Mouse (Mus musculus) hindbrain, embryonic 16.5 days (tissue): Measurements from ENCODE around the gene 4930412O13Rik. TPM values are rescaled to one million over a fixed set of nuclear protein-coding genes. Genes with fewer than 3 reads are reported as not detected.

Source experiments
- ATAC-seq: fragments of 200-750 bp; cut with Nextera tagmentation; 2 replicates; pipeline ENCODE4 v1.8.0; 2017; ENCODE audit warnings: moderate TSS enrichment, moderate library complexity
- H3K27ac ChIP-seq: fragments of 300-500 bp; sonication (generic); 2 replicates; pipeline ENCODE4 v1.5.1; 2014; ENCODE audit warnings: low read depth, mild to moderate bottlenecking, control low read depth, low read length, moderate library complexity
- H3K27me3 ChIP-seq: fragments of 300-500 bp; sonication (generic); replicated peaks from 2 replicates; pipeline ENCODE4 v1.6.1; 2014; ENCODE audit warnings: low read length; ENCODE audit not compliant: control insufficient read depth, insufficient read depth
- H3K36me3 ChIP-seq: fragments of 300-500 bp; sonication (generic); 2 replicates; pipeline ENCODE4 v1.6.1; 2014; ENCODE audit warnings: mild to moderate bottlenecking, low read length, moderate library complexity, mixed read lengths; ENCODE audit not compliant: control insufficient read depth, insufficient read depth
- H3K4me1 ChIP-seq: fragments of 300-500 bp; sonication (generic); 2 replicates; pipeline ENCODE4 v1.6.1; 2014; ENCODE audit warnings: low read depth, low read length; ENCODE audit not compliant: control insufficient read depth, insufficient read depth
- H3K4me2 ChIP-seq: fragments of 300-500 bp; sonication (generic); 2 replicates; pipeline ENCODE4 v1.6.1; 2014; ENCODE audit warnings: mild to moderate bottlenecking, low read length, control low read depth, moderate library complexity
- H3K4me3 ChIP-seq: fragments of 300-500 bp; sonication (generic); 2 replicates; pipeline ENCODE4 v1.5.1; 2014; ENCODE audit warnings: mild to moderate bottlenecking, low read length, control low read depth, moderate library complexity
- H3K9ac ChIP-seq: fragments of 300-500 bp; sonication (generic); 2 replicates; pipeline ENCODE4 v1.6.1; 2014; ENCODE audit warnings: low read depth, mild to moderate bottlenecking, control low read depth, low read length, moderate library complexity
- H3K9me3 ChIP-seq: fragments of 300-500 bp; sonication (generic); 2 replicates; pipeline ENCODE4 v1.6.1; 2014; ENCODE audit warnings: mild to moderate bottlenecking, low read length, moderate library complexity; ENCODE audit not compliant: control insufficient read depth
- WGBS: fragments of 180-500 bp; shearing (Covaris S2); extraction: QIAGEN DNeasy Blood & Tissue Kit; methylation state at CpG from one replicate; pipeline ENCODE4 v1.1.7; 2014; 5-methylcytosine and 5-hydroxymethylcytosine counted together
- polyA plus RNA-seq: library from polyadenylated mRNA; unstranded; fragments of >200 nt; fragmentation: Nextera tagmentation; extraction: Ambion mirVana; gene quantifications from 2 replicates; pipeline ENCODE4 v1.2.1, GENCODE M21; 2015

The 4930412O13Rik gene
- polyA plus RNA-seq, 1 experiment from 2014 or later = 0.28 TPM

- Histone ChIP-seq H3K27me3 (no peaks in the 10 kb centered on the region), H3K27ac (no peak overlapping the region), H3K4me1 (no peaks in the 10 kb centered on the region), H3K9me3 (no peaks in the 10 kb centered on the region), H3K9ac (no peak overlapping the region), H3K36me3 (peaks cover 3% of the 10 kb centered on the region; the same call in 1 of the 2 replicates), H3K4me2 (no peak overlapping the region), H3K4me3 (no peak overlapping the region)
- 90% methylated on average over 9 of the region's 9 CpGs for WGBS
- ATAC-seq = no peak
Measured at GRCm38 (mm10) chr2:9917602-9918001, 36.5 kb downstream of the 4930412O13Rik start.

DNA sequence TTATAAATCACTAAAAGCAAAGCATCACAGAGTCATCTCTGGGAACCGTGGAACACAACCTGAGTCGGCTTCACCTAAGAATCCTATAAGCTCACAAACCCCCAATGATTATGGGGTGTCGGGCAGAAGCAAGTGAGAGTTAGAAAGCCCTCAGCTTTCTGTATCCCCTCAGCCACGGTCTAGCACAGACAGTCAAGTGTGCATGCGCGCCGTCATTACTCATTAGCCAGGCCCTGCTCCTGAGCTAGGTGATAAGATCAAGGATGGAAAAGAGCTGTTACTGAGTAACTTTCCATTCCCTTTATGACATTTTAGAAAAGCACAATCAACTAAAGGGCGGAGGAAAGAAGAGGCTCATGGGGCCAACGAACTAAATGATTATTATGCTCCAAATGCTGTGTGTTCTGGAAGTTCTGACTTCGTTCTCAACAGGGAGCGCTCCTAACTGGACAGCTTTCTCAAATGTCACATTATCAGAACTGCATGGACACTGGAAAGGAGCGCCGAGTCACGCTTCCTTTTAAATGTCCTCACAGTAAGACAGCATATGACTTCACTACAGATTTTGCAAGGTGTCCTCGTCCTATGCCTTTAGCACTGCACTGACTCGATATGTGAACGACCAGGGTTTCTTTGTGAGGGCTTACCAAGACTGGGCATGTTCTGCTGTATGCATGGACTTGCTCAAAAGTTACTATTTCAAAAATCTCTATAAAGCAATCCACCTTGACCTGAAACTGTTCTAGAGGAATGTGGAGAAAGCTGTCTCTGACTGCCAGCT lies 37.8 kb downstream of the 4930412O13Rik start:
- Histone ChIP-seq H3K4me1 (no peaks in the 10 kb centered on the region), H3K36me3 (peaks cover 3% of the 10 kb centered on the region; the same call in 1 of the 2 replicates), H3K27me3 (no peaks in the 10 kb centered on the region), H3K4me3 (no peak overlapping the region), H3K9me3 (no peaks in the 10 kb centered on the region), H3K9ac (no peak overlapping the region), H3K27ac (no peak overlapping the region), H3K4me2 (no peak overlapping the region)
- 89% methylated on average over 17 of the region's 17 CpGs for WGBS
- no peak for ATAC-seq

DNA sequence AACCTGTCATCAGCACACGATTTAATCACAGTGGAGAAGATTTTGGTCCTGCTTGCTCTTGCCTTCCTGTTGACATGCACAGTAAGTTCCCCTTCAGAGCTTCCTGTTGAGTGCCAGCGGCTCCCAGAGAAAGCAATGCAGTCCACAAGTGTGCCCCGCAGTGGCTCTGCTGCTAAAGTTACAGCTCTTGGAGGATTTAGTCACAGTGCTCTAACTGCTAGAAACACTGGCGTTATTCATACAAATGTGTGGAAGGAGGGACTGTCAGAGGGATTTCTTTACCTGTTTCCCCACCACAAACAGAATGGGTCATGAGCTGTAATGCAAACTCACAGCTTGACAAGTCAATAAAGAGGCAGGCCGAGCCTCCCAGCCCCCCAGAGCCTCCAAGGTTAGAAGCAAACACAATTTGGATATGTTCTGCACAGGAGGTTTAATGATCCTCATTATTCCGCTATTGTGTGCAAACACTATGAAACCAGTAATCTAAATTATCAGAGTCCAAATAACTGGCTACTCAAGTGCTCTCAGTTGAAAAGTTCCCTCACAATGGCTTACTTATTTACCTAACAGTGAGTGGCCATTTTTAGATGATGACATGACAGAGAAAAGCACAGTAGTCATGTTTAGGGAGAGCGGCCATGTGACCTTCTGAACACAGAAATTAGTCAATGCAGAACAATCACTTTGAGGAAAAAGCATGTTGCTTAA lies 45.3 kb downstream of the 4930412O13Rik start:
- Histone ChIP-seq H3K36me3 (no peaks in the 10 kb centered on the region), H3K27me3 (no peaks in the 10 kb centered on the region), H3K4me1 (no peaks in the 10 kb centered on the region; the same call in 1 of the 2 replicates), H3K4me2 (no peak overlapping the region), H3K9ac (no peak overlapping the region), H3K27ac (no peak overlapping the region), H3K9me3 (no peaks in the 10 kb centered on the region), H3K4me3 (no peak overlapping the region)
- WGBS = 51% methylated on average over 7 of the region's 7 CpGs
- no peak for ATAC-seq

DNA sequence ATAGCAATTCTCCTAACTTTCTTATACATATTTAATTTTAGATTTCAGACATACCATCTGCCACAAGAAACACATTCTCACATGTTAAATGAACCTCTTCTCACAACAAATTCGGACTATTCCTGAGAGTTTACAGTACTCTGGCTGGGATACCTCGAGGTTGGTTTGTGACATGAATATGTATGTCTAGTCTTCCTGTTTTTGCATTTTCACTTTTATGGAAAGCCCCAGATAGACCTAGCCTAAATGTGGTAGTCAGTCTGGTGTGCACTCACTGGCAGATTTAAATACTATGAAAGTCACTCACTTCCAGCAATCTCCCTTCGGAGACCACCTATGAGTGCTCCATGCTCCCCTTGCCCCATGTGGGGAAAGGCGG lies 45.8 kb downstream of the 4930412O13Rik start:
- Histone ChIP-seq H3K4me1 (no peaks in the 10 kb centered on the region; the same call in 1 of the 2 replicates), H3K27ac (no peak overlapping the region), H3K4me3 (no peak overlapping the region), H3K4me2 (no peak overlapping the region), H3K27me3 (no peaks in the 10 kb centered on the region), H3K9ac (no peak overlapping the region), H3K9me3 (no peaks in the 10 kb centered on the region), H3K36me3 (no peaks in the 10 kb centered on the region)
- no peak for ATAC-seq
- 68% methylated on average over 4 of the region's 4 CpGs for WGBS

Other genes with a start within 250 kb of the 4930412O13Rik start
- 0.35 and 1.1 TPM in 2 replicates for gene 9230102O04Rik, start 8.3 kb downstream of the 4930412O13Rik start, polyA plus RNA-seq
- gene Gata3, start 8.8 kb downstream of the 4930412O13Rik start, polyA plus RNA-seq = 27.2 and 33.8 TPM in 2 replicates
- 11.4 and 12.4 TPM in 2 replicates for gene Taf3, start 167.3 kb downstream of the 4930412O13Rik start, polyA plus RNA-seq
- 594 and 656 TPM in 2 replicates for gene Atp5c1, start 199.3 kb downstream of the 4930412O13Rik start, polyA plus RNA-seq
- 24.1 and 26.1 TPM in 2 replicates for gene Kin, start 199.3 kb downstream of the 4930412O13Rik start, polyA plus RNA-seq